Mouse (Mus musculus): ENCODE results near the gene Tnf.

DNA sequence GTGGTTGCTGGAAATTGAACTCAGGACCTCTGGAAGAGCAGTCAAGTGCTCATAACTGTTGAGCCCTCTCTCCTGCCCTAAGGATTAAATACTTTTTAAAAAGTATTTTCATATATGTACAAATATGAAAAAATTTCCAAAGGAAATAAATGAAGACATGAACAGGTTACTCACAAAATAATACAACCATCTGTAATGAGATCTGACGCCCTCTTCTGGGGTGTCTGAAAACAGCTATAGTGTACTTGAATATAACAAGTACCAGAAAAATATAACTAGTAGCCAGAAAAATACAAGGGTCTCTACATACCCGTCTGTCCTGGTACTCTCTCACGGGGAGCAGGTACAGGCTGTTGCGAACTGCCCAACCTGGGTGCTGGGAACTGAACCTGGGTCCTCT lies 22.8 kb upstream of the Tnf start:
- TF ChIP-seq CTCF (IDR thresholded peaks at IDR 0.05; ENCODE audit: low read depth) (no peak), EP300 (IDR thresholded peaks at IDR 0.05; ENCODE audit: low read depth) (no peak)

Measured in heart, postnatal 0 days (tissue).